Mouse (Mus musculus) testis, adult 2 months (tissue): ENCODE measurements around the gene Epas1.

Experiments
- CTCF ChIP-seq: fragments of 200-500 bp; IDR thresholded peaks from 2 replicates; pipeline ENCODE4 v1.5.1; 2012; ENCODE audit warnings: low read depth, mild to moderate bottlenecking, inconsistent platforms, low read length, moderate library complexity; ENCODE audit not compliant: control insufficient read depth, insufficient read depth, insufficient replicate concordance
- POLR2A ChIP-seq: fragments of 200-500 bp; IDR thresholded peaks from 2 replicates; pipeline ENCODE4 v1.6.1; 2012; ENCODE audit warnings: low read depth, mild to moderate bottlenecking, inconsistent platforms, low read length, moderate library complexity; ENCODE audit not compliant: control insufficient read depth

- TF ChIP-seq POLR2A: no peak
- TF ChIP-seq CTCF: no peak
Observed at GRCm38 (mm10) chr17:86797031-86797430, 43.5 kb downstream of the Epas1 start.
